Mouse (Mus musculus): ENCODE results near the gene Cep55.

DNA sequence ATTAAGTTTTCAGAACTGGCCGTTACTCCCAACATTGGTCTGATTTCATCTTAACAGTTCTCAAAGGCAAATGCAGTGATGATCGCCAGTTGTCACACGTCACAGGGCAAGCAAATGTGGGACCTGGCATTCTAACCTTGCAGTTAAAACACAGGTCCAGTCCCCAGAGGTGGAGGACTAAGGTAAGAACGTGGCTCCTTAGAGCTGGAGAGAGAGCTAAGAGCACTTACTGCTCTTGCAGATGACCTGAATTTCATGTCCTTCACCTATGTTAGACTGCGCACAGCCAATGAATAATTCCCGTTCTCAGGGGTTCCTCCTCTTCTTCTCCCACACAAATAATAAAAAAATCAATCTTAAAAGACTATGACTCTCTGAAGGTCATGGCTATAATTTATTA lies 27.4 kb upstream of the Cep55 start:
- TF ChIP-seq GATA1 (IDR thresholded peaks at IDR 0.05; ENCODE audit: borderline replicate concordance, low read length) (no peak), FLI1 (IDR thresholded peaks at IDR 0.05; ENCODE audit: low read length) (no peak)

All from megakaryocyte, embryonic 14.5 days (primary cell).